Mouse (Mus musculus): ENCODE measurements at regions not wholly inside any gene's neighbourhood (a gene's known extent, or its start where the extent isn't known, plus 50 kb on each side); places are given as distances from the start of the nearest gene placed in this dataset.

DNA sequence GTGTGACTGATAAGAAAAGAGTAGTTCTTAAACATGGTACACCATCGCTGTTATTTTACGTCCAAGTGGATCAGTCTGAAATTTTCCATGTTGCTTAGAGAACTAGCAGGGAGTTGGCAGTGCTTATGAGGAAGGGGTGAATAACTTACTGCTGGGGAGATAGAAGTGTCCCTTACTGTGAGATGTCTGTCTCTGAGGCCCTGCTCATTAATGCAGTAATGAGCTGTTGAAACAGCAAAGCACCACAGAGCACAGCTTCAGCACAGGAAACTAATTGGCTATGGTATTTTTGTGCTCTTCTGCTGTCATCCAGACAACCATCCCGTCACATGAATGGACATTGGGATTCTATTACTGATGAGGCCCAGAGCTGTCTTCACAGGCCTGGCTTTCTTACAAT, 988.0 kb downstream of the Serpinb8 start:
- no peaks in the 10 kb centered on the region for H3K27me3 ChIP-seq (ENCODE audit: control insufficient read depth, insufficient read depth, low read length)
- no peak overlapping the region for H3K27ac ChIP-seq (ENCODE audit: low read depth)
- no peak overlapping the region for H3K4me2 ChIP-seq (ENCODE audit: low read depth, low read length)
- H3K4me3 ChIP-seq (ENCODE audit: low read depth, low read length) = no peak overlapping the region
- no peak for DNase-seq (ENCODE audit: low spot score)
- WGBS = 72% methylated on average over 3 of the region's 3 CpGs
- peaks cover 5% of the 10 kb centered on the region; the same call in 1 of the 2 replicates for H3K9me3 ChIP-seq (replicated peaks; ENCODE audit: control insufficient read depth, low read length)
- H3K36me3 ChIP-seq (replicated peaks; ENCODE audit: control insufficient read depth, insufficient read depth, low read length) = no peaks in the 10 kb centered on the region
- ATAC-seq (ENCODE audit: insufficient read depth, low read depth) = no peak
- H3K4me1 ChIP-seq (ENCODE audit: control insufficient read depth, insufficient read depth) = no peaks in the 10 kb centered on the region
- TF ChIP-seq EP300 (IDR thresholded peaks at IDR 0.05; ENCODE audit: low read depth) (no peak), CTCF (IDR thresholded peaks at IDR 0.05; ENCODE audit: low read depth) (no peak)
- H3K9ac ChIP-seq (replicated peaks; ENCODE audit: low read depth, low read length) = no peak overlapping the region

- no peak overlapping the region for H3K4me2 ChIP-seq (ENCODE audit: low read depth, low read length)
- no peak overlapping the region for H3K4me3 ChIP-seq (ENCODE audit: low read depth, low read length)
- no peak overlapping the region for H3K9ac ChIP-seq (replicated peaks; ENCODE audit: low read depth, low read length)
- DNase-seq (ENCODE audit: low spot score) (no peak), ATAC-seq (ENCODE audit: insufficient read depth, low read depth) (no peak)
- 88% methylated on average over 3 of the region's 3 CpGs for WGBS
- peaks cover 7% of the 10 kb centered on the region; the same call in 1 of the 2 replicates for H3K9me3 ChIP-seq (replicated peaks; ENCODE audit: control insufficient read depth, low read length)
- no peak for TF ChIP-seq EP300 (IDR thresholded peaks at IDR 0.05; ENCODE audit: low read depth)
- no peak for TF ChIP-seq CTCF (IDR thresholded peaks at IDR 0.05; ENCODE audit: low read depth)
- H3K4me1 ChIP-seq (ENCODE audit: control insufficient read depth, insufficient read depth) = no peaks in the 10 kb centered on the region
- no peaks in the 10 kb centered on the region for H3K27me3 ChIP-seq (ENCODE audit: control insufficient read depth, insufficient read depth, low read length)
- H3K27ac ChIP-seq (ENCODE audit: low read depth) = no peak overlapping the region
- no peaks in the 10 kb centered on the region for H3K36me3 ChIP-seq (replicated peaks; ENCODE audit: control insufficient read depth, insufficient read depth, low read length)
Measured at GRCm38 (mm10) chr1:108592720-108593422, 1003.1 kb downstream of the Serpinb8 start.

DNA sequence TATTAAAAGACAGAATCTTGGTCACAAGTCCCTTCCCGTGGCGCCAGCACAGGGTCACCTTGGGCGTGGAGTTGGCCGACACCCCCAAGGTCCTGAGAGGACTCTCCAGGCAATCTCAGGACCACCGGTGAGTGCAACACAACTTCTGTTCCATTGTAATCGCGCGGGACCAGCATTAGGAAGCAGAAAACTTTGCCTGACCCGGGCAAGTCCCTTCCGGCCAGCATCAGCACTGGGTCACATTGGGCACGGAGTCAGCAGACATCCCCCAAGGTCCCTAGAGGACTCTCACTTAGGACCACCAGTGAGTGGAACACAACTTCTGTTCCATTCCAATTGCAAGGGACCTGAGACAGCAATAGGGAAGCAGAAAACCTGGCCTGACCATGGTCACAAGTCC, 1007.3 kb downstream of the Serpinb8 start:
- 83% methylated on average over 11 of the region's 11 CpGs for WGBS
- TF ChIP-seq EP300 (IDR thresholded peaks at IDR 0.05; ENCODE audit: low read depth) (no peak), CTCF (IDR thresholded peaks at IDR 0.05; ENCODE audit: low read depth) (no peak)
- H3K27me3 ChIP-seq (ENCODE audit: control insufficient read depth, insufficient read depth, low read length) = no peaks in the 10 kb centered on the region

More for the DNA sequence above, 1007.3 kb downstream of the Serpinb8 start:
- peaks cover 7% of the 10 kb centered on the region; the same call in 1 of the 2 replicates for H3K9me3 ChIP-seq (replicated peaks; ENCODE audit: control insufficient read depth, low read length)
- no peak for DNase-seq (ENCODE audit: low spot score)
- H3K4me2 ChIP-seq (ENCODE audit: low read depth, low read length) = no peak overlapping the region
- no peaks in the 10 kb centered on the region for H3K4me1 ChIP-seq (ENCODE audit: control insufficient read depth, insufficient read depth)
- H3K9ac ChIP-seq (replicated peaks; ENCODE audit: low read depth, low read length) = no peak overlapping the region
- H3K4me3 ChIP-seq (ENCODE audit: low read depth, low read length) = no peak overlapping the region
- H3K27ac ChIP-seq (ENCODE audit: low read depth) = no peak overlapping the region
- no peaks in the 10 kb centered on the region for H3K36me3 ChIP-seq (replicated peaks; ENCODE audit: control insufficient read depth, insufficient read depth, low read length)
- ATAC-seq (ENCODE audit: insufficient read depth, low read depth) = no peak
